Comparison of ENCODE assay signal across 10 mouse cellular contexts in the genomic region with DNA sequence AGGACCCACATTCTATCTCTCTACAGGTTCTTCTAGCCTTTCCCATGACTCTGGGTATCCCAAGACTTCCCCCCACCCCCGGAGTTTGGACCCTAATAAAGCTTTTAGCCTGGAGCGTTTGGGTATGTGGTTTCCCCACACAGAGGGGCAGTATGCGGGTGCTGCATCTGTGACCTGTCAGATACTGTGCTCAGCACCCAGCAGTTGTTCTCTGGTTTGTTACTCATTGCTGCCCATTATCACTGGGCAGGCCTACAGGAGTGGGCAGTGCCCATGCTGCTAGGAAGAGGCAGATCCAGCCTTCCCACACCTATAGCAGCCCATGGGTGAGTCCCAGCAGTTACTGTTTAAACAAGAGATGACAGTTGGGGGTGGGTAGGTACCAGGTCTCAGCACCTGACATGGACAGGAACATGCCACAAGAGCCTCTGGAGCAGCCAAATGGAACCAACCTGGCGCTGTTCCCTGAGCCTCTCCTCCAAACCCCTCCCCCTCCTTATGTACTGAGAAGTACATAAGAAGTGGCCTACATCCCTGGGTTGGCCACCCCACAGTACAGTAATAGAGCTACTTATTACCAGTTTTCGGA. TPM values are rescaled to one million over a fixed set of nuclear protein-coding genes. Genes with fewer than 3 reads are reported as not detected.
DNase-seq lines count a peak whose midpoint lies in the region; ATAC-seq lines count a peak whose summit lies in the region.
"Had no signal": no experiment of that assay in that cellular context is flagged by ENCODE, and none has a peak within 500 bp of the region (broad histone marks: within the 10 kb centered on the region; RNA-seq: fewer than 3 reads in every experiment).

No protein-coding gene starts in this region.

- H3K4me2 ChIP-seq in heart, embryonic 11.5 days: peak overlapping the region; percentile 71
- peak overlapping the region; percentile 58; the same call in 1 of the 2 replicates for H3K4me2 ChIP-seq in embryonic facial prominence, embryonic 12.5 days (replicated peaks)
- peak overlapping the region; percentile 87 for H3K4me2 ChIP-seq in lung, embryonic 16.5 days (ENCODE audit: low read depth, low read length)

- no peak for ATAC-seq in heart, embryonic 11.5 days (replicated peaks; ENCODE audit: insufficient number of reproducible peaks, low FRiP score, low TSS enrichment)
- ATAC-seq in embryonic facial prominence, embryonic 12.5 days (ENCODE audit: insufficient number of reproducible peaks, insufficient read depth, low FRiP score, low TSS enrichment): no peak
- ATAC-seq in lung, embryonic 16.5 days (ENCODE audit: low read depth): no peak

- H3K27me3 ChIP-seq in heart, embryonic 11.5 days (ENCODE audit: control insufficient read depth, insufficient read depth, low read length): no peaks in the 10 kb centered on the region
- no peaks in the 10 kb centered on the region for H3K27me3 ChIP-seq in embryonic facial prominence, embryonic 12.5 days
- no peaks in the 10 kb centered on the region for H3K27me3 ChIP-seq in lung, embryonic 16.5 days (ENCODE audit: control insufficient read depth, insufficient read depth, low read depth, low read length)

- H3K9me3 ChIP-seq in heart, embryonic 11.5 days (replicated peaks; ENCODE audit: control insufficient read depth, low read length): no peaks in the 10 kb centered on the region
- no peaks in the 10 kb centered on the region for H3K9me3 ChIP-seq in embryonic facial prominence, embryonic 12.5 days
- no peaks in the 10 kb centered on the region for H3K9me3 ChIP-seq in lung, embryonic 16.5 days (ENCODE audit: control insufficient read depth, low read length)
- H3K9me3 ChIP-seq: G1E had no signal

- WGBS in heart, embryonic 11.5 days (ENCODE audit: insufficient replicate concordance): 90% methylated on average over 5 of the region's 5 CpGs
- WGBS in embryonic facial prominence, embryonic 12.5 days: 89% methylated on average over 5 of the region's 5 CpGs
- 80% methylated on average over 5 of the region's 5 CpGs for WGBS in lung, embryonic 16.5 days

- peak overlapping the region; percentile 96; the same call in 1 of the 2 replicates for H3K27ac ChIP-seq in heart, embryonic 11.5 days (ENCODE audit: low read depth, low read length)
- H3K27ac ChIP-seq in embryonic facial prominence, embryonic 12.5 days: no peak overlapping the region
- peak overlapping the region; percentile 99 for H3K27ac ChIP-seq in lung, embryonic 16.5 days (ENCODE audit: low read length)
- H3K27ac ChIP-seq: macrophage had no signal

- intact Hi-C loops in heart, postnatal 14 days (cut with DNase I): loop anchor here (5.0 kb wide), 2 partner anchors 35 to 110 kb away; partner anchors contain the start of gene Morc2a

- peak overlapping the region; percentile 71; the same call in 1 of the 2 replicates for H3K9ac ChIP-seq in heart, embryonic 11.5 days (ENCODE audit: low read depth, low read length)
- no peak overlapping the region for H3K9ac ChIP-seq in embryonic facial prominence, embryonic 12.5 days
- no peak overlapping the region; the same call in 1 of the 2 replicates for H3K9ac ChIP-seq in lung, embryonic 16.5 days (ENCODE audit: low read length)

- peaks cover 18% of the 10 kb centered on the region for H3K36me3 ChIP-seq in heart, embryonic 11.5 days (ENCODE audit: control insufficient read depth, insufficient read depth, low read length)
- H3K36me3 ChIP-seq in embryonic facial prominence, embryonic 12.5 days: peaks cover 17% of the 10 kb centered on the region
- H3K36me3 ChIP-seq in lung, embryonic 16.5 days (ENCODE audit: control insufficient read depth, insufficient read depth, low read length): peaks cover 18% of the 10 kb centered on the region
- H3K36me3 ChIP-seq: G1E had no signal

- peak overlapping the region; percentile 54; the same call in 1 of the 2 replicates for H3K4me3 ChIP-seq in heart, embryonic 11.5 days (ENCODE audit: low read depth, low read length)
- no peak overlapping the region for H3K4me3 ChIP-seq in embryonic facial prominence, embryonic 12.5 days
- H3K4me3 ChIP-seq in lung, embryonic 16.5 days (ENCODE audit: low read length): peak overlapping the region; percentile 75

- H3K4me1 ChIP-seq in heart, embryonic 11.5 days (ENCODE audit: control insufficient read depth, insufficient read depth, low read length): peaks cover 30% of the 10 kb centered on the region
- peaks cover 25% of the 10 kb centered on the region for H3K4me1 ChIP-seq in embryonic facial prominence, embryonic 12.5 days
- H3K4me1 ChIP-seq in lung, embryonic 16.5 days (replicated peaks; ENCODE audit: control insufficient read depth, insufficient read depth, low read length): peaks cover 34% of the 10 kb centered on the region

- DNase-seq in heart, postnatal 14 days: no peak
- peak; percentile 94 to 98 for DNase-seq in kidney, adult 8-10 months
- no peak for DNase-seq in adrenal gland, postnatal 14 days
- no peak for DNase-seq in layer of hippocampus, adult 18-20 months (ENCODE audit: low spot score in 2 of 2)
- no peak for DNase-seq in testis, postnatal 10 days (ENCODE audit: low spot score)

RNA-seq across cellular contexts. Expression of gene Smtn, which starts 3.6 kb away (rescaled TPM):
- polyA plus RNA-seq in heart, embryonic 11.5 days (2014; fragmentation: Nextera tagmentation; extraction: Ambion mirVana): 66.9 and 72.9 TPM in 2 replicates
- 100 to 1,000 TPM; 196 to 205 TPM for total RNA-seq in heart, postnatal 14 days (2021)
- 51.0 and 55.7 TPM in 2 replicates for polyA plus RNA-seq in embryonic facial prominence, embryonic 12.5 days (2016; fragmentation: Nextera tagmentation; extraction: Ambion mirVana)
- 110 and 121 TPM in 2 replicates for polyA plus RNA-seq in lung, embryonic 16.5 days (2015; fragmentation: Nextera tagmentation; extraction: Ambion mirVana)
- total RNA-seq in adrenal gland, postnatal 14 days (2021): 56.2 and 69.1 TPM in 2 replicates
- total RNA-seq in layer of hippocampus, adult 18-20 months (2021): 1 to 10 TPM; 7.7 to 8.2 TPM
- total RNA-seq: G1E had no signal
- polyA plus RNA-seq: G1E had no signal

RNA-seq across cellular contexts. Expression of gene Selenom, which starts 22.4 kb away (rescaled TPM):
- 122 and 127 TPM in 2 replicates for polyA plus RNA-seq in heart, embryonic 11.5 days (2014; fragmentation: Nextera tagmentation; extraction: Ambion mirVana)
- total RNA-seq in heart, postnatal 14 days (2021): 10 to 100 TPM; 42.1 to 44.0 TPM
- polyA plus RNA-seq in embryonic facial prominence, embryonic 12.5 days (2016; fragmentation: Nextera tagmentation; extraction: Ambion mirVana): 102 and 110 TPM in 2 replicates
- polyA plus RNA-seq in lung, embryonic 16.5 days (2015; fragmentation: Nextera tagmentation; extraction: Ambion mirVana): 110 and 116 TPM in 2 replicates
- total RNA-seq in adrenal gland, postnatal 14 days (2021): 33.6 and 33.8 TPM in 2 replicates
- total RNA-seq in layer of hippocampus, adult 18-20 months (2021): 100 to 1,000 TPM; 194 to 199 TPM
- total RNA-seq: G1E had no signal
- polyA plus RNA-seq: G1E had no signal

RNA-seq across cellular contexts. Expression of gene Inpp5j, which starts 32.2 kb away (rescaled TPM):
- 6.5 and 7.0 TPM in 2 replicates for polyA plus RNA-seq in heart, embryonic 11.5 days (2014; fragmentation: Nextera tagmentation; extraction: Ambion mirVana)
- total RNA-seq in heart, postnatal 14 days (2021): 10 to 100 TPM; 18.9 to 21.7 TPM
- polyA plus RNA-seq in embryonic facial prominence, embryonic 12.5 days (2016; fragmentation: Nextera tagmentation; extraction: Ambion mirVana): 0.50 and 0.55 TPM in 2 replicates
- 1.6 and 1.7 TPM in 2 replicates for polyA plus RNA-seq in lung, embryonic 16.5 days (2015; fragmentation: Nextera tagmentation; extraction: Ambion mirVana)
- 0.75 and 0.82 TPM in 2 replicates for total RNA-seq in adrenal gland, postnatal 14 days (2021)
- 10 to 100 TPM; 79.2 to 82.5 TPM for total RNA-seq in layer of hippocampus, adult 18-20 months (2021)
- polyA plus RNA-seq: G1E had no signal

RNA-seq across cellular contexts. Expression of gene Pla2g3, which starts 48.8 kb away (rescaled TPM):
- polyA plus RNA-seq in heart, embryonic 11.5 days (2014; fragmentation: Nextera tagmentation; extraction: Ambion mirVana): 0.26 and 0.39 TPM in 2 replicates
- under 1 TPM; 0.10 to 0.22 TPM for total RNA-seq in heart, postnatal 14 days (2021)
- 0.36 and 0.57 TPM in 2 replicates for polyA plus RNA-seq in embryonic facial prominence, embryonic 12.5 days (2016; fragmentation: Nextera tagmentation; extraction: Ambion mirVana)
- 0.38 and 0.52 TPM in 2 replicates for polyA plus RNA-seq in lung, embryonic 16.5 days (2015; fragmentation: Nextera tagmentation; extraction: Ambion mirVana)
- total RNA-seq in adrenal gland, postnatal 14 days (2021): 0.15 and 0.19 TPM in 2 replicates
- 1 to 10 TPM; 2.3 to 2.9 TPM for total RNA-seq in layer of hippocampus, adult 18-20 months (2021)
- polyA plus RNA-seq: G1E, macrophage had no signal

Comparison
In these comparisons a context has a peak if more than half of its experiments do, and no peak if none do; other contexts are left out.
1. DNase-seq: peak in kidney, adult 8-10 months (2 of 2); none in heart, postnatal 14 days (0 of 2), adrenal gland, postnatal 14 days (single experiment), layer of hippocampus, adult 18-20 months (0 of 2) and testis, postnatal 10 days (single experiment).
2. RNA of gene Inpp5j, which starts 32.2 kb away (total RNA-seq): 79.2 to 82.5 TPM in layer of hippocampus, adult 18-20 months and 18.9 to 21.7 TPM in heart, postnatal 14 days; 0.75 to 0.82 TPM in adrenal gland, postnatal 14 days; every median in the first group is over 10 times any median in the second.
3. Peak in every context shown above with its lines, with median percentiles within 50 percentile points of each other: H3K4me2 ChIP-seq.